Mouse (Mus musculus): ENCODE results near the gene Pdzrn3. TPM values are rescaled to one million over a fixed set of nuclear protein-coding genes. Genes with fewer than 3 reads are reported as not detected.

Pdzrn3 gene
- polyA plus RNA-seq, 1 experiment from 2014 or later, result not detected

DNA sequence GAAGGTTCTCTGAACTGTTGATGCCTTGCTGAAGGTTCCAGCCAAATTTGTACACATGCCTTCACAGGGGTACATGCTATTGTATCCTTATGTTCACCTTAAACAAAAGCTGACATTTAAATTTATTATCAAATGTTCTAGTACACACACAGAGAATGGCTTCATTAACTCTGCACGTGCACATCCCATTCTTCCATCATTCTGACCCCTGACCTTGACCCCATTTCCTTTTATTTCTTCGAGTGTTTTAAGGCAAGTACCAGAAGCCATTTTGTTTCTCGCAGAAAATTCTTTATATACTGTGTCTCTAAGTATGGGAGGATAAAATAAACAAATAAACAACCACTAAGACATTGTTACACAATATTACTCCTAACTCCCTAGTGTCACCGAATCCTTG, 123.0 kb downstream of the Pdzrn3 start:
- H3K27ac ChIP-seq, result no peak overlapping the region
- H3K4me3 ChIP-seq (ENCODE audit: inconsistent target), result no peak overlapping the region
- no peaks in the 10 kb centered on the region for H3K36me3 ChIP-seq (ENCODE audit: inconsistent target)
- no peaks in the 10 kb centered on the region for H3K79me2 ChIP-seq (ENCODE audit: inconsistent target)
- 80% methylated on average over 4 of the region's 4 CpGs for WGBS (ENCODE audit: missing documents)

DNA sequence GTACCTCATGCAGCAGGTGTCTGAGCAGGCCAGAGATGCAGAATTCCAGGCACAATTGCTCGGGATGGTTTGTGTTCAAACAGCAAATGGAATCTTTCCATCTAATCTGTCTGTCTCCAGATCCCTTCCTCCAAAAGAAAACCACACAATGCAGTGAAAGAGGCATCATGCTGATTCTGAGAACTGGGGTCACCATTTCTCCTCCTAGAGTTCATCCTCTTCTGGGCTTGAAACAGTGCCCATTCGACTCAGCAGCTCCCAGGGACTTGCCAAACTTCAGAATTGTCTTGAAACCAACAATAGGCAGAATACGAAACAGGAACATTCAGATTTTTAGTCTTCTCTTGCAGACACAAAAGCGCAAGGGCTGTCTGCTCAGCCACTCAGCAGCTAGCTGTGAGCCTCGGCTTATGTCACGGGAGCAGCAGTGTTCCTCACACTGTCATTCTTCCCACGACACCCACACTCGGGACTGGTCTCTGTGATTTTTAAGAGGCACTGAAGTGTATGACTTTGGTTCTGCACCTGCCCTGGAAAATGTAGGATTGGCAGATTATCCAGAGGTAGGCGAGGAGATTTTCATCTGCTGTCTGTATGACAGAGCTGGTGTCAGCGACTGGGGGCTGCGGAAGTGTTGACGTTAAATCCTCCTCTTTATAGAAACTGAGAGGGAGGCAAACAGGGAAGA, 125.6 kb downstream of the Pdzrn3 start:
- no peak overlapping the region for H3K27ac ChIP-seq
- 83% methylated on average over 12 of the region's 12 CpGs for WGBS (ENCODE audit: missing documents)
- H3K4me3 ChIP-seq (ENCODE audit: inconsistent target), result no peak overlapping the region
- H3K79me2 ChIP-seq (ENCODE audit: inconsistent target), result no peaks in the 10 kb centered on the region
- no peaks in the 10 kb centered on the region for H3K36me3 ChIP-seq (ENCODE audit: inconsistent target)

DNA sequence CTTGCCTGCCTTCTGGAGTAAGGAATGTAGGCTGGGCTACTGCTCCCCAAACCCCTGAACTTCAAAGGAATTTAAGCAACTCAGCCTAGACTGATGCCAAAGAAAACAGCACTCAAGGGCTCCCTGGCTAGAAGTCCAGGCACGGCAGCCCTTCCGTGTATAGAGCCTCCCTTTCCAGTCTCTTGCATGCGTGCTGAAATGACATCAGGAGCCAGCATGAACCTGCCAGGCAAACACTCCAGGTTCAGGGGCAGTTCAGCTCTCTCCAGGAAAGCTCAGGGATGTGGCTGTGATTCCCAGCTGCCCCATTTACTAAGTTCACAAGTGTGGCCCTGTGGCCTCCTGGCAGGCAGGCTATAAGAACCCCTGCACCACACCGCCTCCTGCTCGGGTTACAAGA, 126.5 kb downstream of the Pdzrn3 start:
- Histone ChIP-seq H3K4me3 (ENCODE audit: inconsistent target) (no peak overlapping the region), H3K27ac (no peak overlapping the region), H3K36me3 (ENCODE audit: inconsistent target) (no peaks in the 10 kb centered on the region), H3K79me2 (ENCODE audit: inconsistent target) (no peaks in the 10 kb centered on the region)
- 84% methylated on average over 5 of the region's 5 CpGs for WGBS (ENCODE audit: missing documents)

- WGBS (ENCODE audit: missing documents), result 29% methylated on average over 4 of the region's 4 CpGs
- H3K27ac ChIP-seq, result no peak overlapping the region
Measured at GRCm38 (mm10) chr6:101246137-101246536, 131.6 kb downstream of the Pdzrn3 start.

GRCm38 (mm10) chr6:101244355-101244754, 133.3 kb downstream of the Pdzrn3 start:
- WGBS (ENCODE audit: missing documents), result 84% methylated on average over 3 of the region's 3 CpGs
- Histone ChIP-seq H3K4me3 (ENCODE audit: inconsistent target) (no peak overlapping the region), H3K79me2 (ENCODE audit: inconsistent target) (no peaks in the 10 kb centered on the region), H3K36me3 (ENCODE audit: inconsistent target) (no peaks in the 10 kb centered on the region), H3K27ac (no peak overlapping the region)

More at GRCm38 (mm10) chr6:101246137-101246536, 131.6 kb downstream of the Pdzrn3 start:
- Histone ChIP-seq H3K79me2 (ENCODE audit: inconsistent target) (no peaks in the 10 kb centered on the region), H3K4me3 (ENCODE audit: inconsistent target) (no peak overlapping the region), H3K36me3 (ENCODE audit: inconsistent target) (no peaks in the 10 kb centered on the region)

- Histone ChIP-seq H3K27ac (no peak overlapping the region), H3K4me3 (ENCODE audit: inconsistent target) (no peak overlapping the region), H3K79me2 (ENCODE audit: inconsistent target) (no peaks in the 10 kb centered on the region), H3K36me3 (ENCODE audit: inconsistent target) (no peaks in the 10 kb centered on the region)
- 83% methylated on average over 7 of the region's 7 CpGs for WGBS (ENCODE audit: missing documents)
Measured at GRCm38 (mm10) chr6:101243189-101243815, 134.4 kb downstream of the Pdzrn3 start.

DNA sequence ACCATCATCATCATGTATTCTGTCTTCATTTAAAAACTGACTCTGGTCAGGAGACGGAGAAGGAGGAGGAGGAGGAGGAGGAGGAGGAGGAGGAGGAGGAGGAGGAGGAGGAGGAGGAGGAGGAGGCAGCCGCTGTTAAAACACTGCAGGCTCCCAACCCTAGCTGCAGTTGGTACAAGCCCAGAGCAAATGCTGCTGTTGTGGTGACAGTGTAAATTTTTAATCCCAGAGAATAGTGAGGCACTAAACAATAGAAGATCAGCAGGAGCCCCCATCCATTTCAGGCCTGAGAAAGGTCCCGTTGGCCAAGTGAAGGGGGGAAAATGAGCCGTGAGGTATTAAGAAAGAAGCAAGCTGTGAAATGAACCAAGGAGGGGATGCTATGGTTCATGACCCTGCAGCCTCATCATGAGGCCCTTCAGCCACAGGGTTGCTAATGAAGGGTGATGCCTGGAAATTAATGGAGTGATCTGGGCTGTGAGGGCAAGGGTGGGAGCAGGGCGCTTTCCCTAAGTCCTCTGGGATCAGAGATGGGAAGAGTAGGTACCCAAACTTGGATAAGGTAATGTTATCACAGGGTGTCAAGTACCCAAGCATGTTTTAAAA, 141.0 kb downstream of the Pdzrn3 start:
- H3K36me3 ChIP-seq (ENCODE audit: inconsistent target), result no peaks in the 10 kb centered on the region
- H3K27ac ChIP-seq, result no peak overlapping the region
- 86% methylated on average over 4 of the region's 5 CpGs for WGBS (ENCODE audit: missing documents)
- no peaks in the 10 kb centered on the region for H3K79me2 ChIP-seq (ENCODE audit: inconsistent target)
- no peak overlapping the region for H3K4me3 ChIP-seq (ENCODE audit: inconsistent target)

GRCm38 (mm10) chr6:101236230-101236629, 141.5 kb downstream of the Pdzrn3 start:
- 89% methylated on average over 7 of the region's 7 CpGs for WGBS (ENCODE audit: missing documents)
- H3K4me3 ChIP-seq (ENCODE audit: inconsistent target), result no peak overlapping the region
- no peak overlapping the region for H3K27ac ChIP-seq
- no peaks in the 10 kb centered on the region for H3K36me3 ChIP-seq (ENCODE audit: inconsistent target)
- H3K79me2 ChIP-seq (ENCODE audit: inconsistent target), result no peaks in the 10 kb centered on the region

GRCm38 (mm10) chr6:101234349-101234748, 143.3 kb downstream of the Pdzrn3 start:
- Histone ChIP-seq H3K4me3 (ENCODE audit: inconsistent target) (no peak overlapping the region), H3K27ac (no peak overlapping the region), H3K79me2 (ENCODE audit: inconsistent target) (no peaks in the 10 kb centered on the region), H3K36me3 (ENCODE audit: inconsistent target) (no peaks in the 10 kb centered on the region)
- WGBS (ENCODE audit: missing documents), result 92% methylated on average over 10 of the region's 10 CpGs

GRCm38 (mm10) chr6:101233680-101234079, 144.0 kb downstream of the Pdzrn3 start:
- WGBS (ENCODE audit: missing documents), result 92% methylated on average over 6 of the region's 6 CpGs
- no peak overlapping the region for H3K27ac ChIP-seq
- no peaks in the 10 kb centered on the region for H3K79me2 ChIP-seq (ENCODE audit: inconsistent target)
- no peak overlapping the region for H3K4me3 ChIP-seq (ENCODE audit: inconsistent target)
- no peaks in the 10 kb centered on the region for H3K36me3 ChIP-seq (ENCODE audit: inconsistent target)

DNA sequence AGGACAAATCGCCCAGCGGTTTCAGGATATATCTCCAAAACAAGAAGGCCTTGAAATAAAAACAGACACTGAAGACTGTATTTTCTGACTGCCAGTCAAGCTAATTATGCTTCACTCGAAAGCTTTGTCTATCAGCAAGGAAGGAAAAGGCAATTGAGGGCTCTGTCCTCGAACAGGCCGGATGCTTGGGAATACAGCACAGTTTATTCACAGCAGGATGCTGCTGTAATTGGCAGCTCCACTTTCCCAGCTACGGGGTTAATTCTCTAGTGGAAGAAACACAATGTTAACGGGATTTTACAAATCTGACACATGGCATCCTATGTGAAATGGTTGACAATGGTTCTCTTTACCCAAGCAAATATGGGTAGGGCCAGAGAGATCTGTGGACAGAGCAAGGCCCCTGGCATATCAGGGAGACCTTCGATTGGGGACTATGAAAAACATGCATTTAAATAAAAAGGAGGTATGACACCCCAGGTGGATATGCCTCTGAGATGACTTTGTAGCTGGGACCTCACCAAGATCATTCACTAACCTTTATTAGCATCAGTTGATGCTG, 150.3 kb downstream of the Pdzrn3 start:
- WGBS (ENCODE audit: missing documents), result 79% methylated on average over 8 of the region's 8 CpGs
- Histone ChIP-seq H3K36me3 (ENCODE audit: inconsistent target) (no peaks in the 10 kb centered on the region), H3K79me2 (ENCODE audit: inconsistent target) (no peaks in the 10 kb centered on the region), H3K27ac (no peak overlapping the region), H3K4me3 (ENCODE audit: inconsistent target) (no peak overlapping the region)

DNA sequence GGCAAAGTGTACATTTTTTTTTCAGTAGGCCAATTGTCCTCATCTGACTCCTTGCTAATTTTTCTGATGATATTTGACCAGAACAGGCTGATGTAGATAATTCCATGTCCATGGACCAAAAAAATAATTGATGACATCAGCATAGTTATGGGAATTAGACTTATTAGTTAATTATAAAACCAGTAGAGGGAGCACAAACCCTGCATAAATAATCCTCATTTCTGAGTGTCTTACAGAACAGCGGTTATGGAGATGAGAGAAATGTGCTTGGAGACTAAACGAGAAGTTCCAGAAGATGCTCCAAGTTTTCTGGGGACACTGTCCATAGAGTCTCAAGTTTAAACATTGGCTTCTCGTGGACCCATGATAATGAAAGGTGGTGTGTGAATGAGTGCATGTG, 157.4 kb downstream of the Pdzrn3 start:
- WGBS (ENCODE audit: missing documents), result 55% methylated on average over 3 of the region's 3 CpGs
- H3K27ac ChIP-seq, result no peak overlapping the region
- H3K79me2 ChIP-seq (ENCODE audit: inconsistent target), result no peaks in the 10 kb centered on the region

DNA sequence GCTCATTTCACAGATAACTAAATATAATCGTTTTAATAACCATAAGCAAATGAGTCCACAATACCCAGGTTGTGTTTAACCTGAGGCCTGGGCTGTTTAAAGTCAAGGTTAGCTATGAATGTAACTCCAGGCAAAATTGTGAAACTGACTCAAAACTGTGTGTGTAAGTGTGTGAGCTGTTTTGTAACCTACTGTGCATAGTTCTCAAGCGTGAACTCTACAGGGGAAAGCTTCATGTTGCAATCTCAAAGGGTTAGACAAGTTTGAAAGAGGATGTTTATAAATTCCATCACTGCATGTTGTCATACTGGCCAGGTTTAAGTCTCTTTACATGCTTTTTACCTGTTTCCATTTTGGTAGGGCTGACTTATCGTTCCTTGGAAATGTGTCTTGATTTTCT, 158.7 kb downstream of the Pdzrn3 start:
- Histone ChIP-seq H3K4me3 (ENCODE audit: inconsistent target) (no peak overlapping the region), H3K79me2 (ENCODE audit: inconsistent target) (no peaks in the 10 kb centered on the region), H3K36me3 (ENCODE audit: inconsistent target) (no peaks in the 10 kb centered on the region), H3K27ac (no peak overlapping the region)
- WGBS (ENCODE audit: missing documents), result 67% methylated on average over 3 of the region's 3 CpGs

More for the DNA sequence above, 157.4 kb downstream of the Pdzrn3 start:
- no peaks in the 10 kb centered on the region for H3K36me3 ChIP-seq (ENCODE audit: inconsistent target)
- H3K4me3 ChIP-seq (ENCODE audit: inconsistent target), result no peak overlapping the region

GRCm38 (mm10) chr6:101218197-101218596, 159.5 kb downstream of the Pdzrn3 start:
- H3K79me2 ChIP-seq (ENCODE audit: inconsistent target), result no peaks in the 10 kb centered on the region
- no peak overlapping the region for H3K27ac ChIP-seq
- 71% methylated on average over 4 of the region's 4 CpGs for WGBS (ENCODE audit: missing documents)
- H3K36me3 ChIP-seq (ENCODE audit: inconsistent target), result no peaks in the 10 kb centered on the region
- no peak overlapping the region for H3K4me3 ChIP-seq (ENCODE audit: inconsistent target)

DNA sequence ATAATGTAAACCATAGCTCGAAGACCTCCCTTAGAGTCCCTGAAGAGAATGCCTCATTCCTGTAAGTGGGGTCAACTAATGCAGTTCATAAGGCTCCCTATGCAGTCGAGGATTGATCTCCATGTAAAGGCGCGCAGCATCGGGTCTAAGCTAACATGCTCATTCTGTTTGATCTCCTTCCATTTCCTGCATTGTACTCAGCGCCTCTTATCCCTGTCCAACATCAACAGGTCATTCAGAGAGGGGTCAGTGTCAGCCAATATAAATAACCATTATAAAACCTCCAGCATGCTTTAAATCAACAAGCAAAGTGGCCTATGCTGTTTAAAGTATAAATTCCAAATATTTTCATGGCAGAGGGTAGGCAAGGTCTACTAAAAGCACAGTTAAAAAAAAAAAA, 159.9 kb downstream of the Pdzrn3 start:
- H3K27ac ChIP-seq, result no peak overlapping the region
- H3K36me3 ChIP-seq (ENCODE audit: inconsistent target), result no peaks in the 10 kb centered on the region
- no peak overlapping the region for H3K4me3 ChIP-seq (ENCODE audit: inconsistent target)
- H3K79me2 ChIP-seq (ENCODE audit: inconsistent target), result no peaks in the 10 kb centered on the region
- WGBS (ENCODE audit: missing documents), result 79% methylated on average over 6 of the region's 6 CpGs
